Mouse (Mus musculus) liver, embryonic 11.5 days (tissue): ENCODE data around the gene Gpatch8. TPM values are rescaled to one million over a fixed set of nuclear protein-coding genes. Genes with fewer than 3 reads are reported as not detected.
"Not testable (repeated sequence)": the region's sequence is repeated elsewhere in the genome, so short reads cannot be mapped to it uniquely, and the experiment has no call there.

ENCODE experiments used
- ATAC-seq: fragments of 200-750 bp; cut with Nextera tagmentation; replicated peaks from 2 replicates; pipeline ENCODE4 v1.8.0; 2017; ENCODE audit warnings: moderate number of reproducible peaks, mild to moderate bottlenecking, moderate TSS enrichment, moderate library complexity; ENCODE audit not compliant: low FRiP score
- DNase-seq: peaks from one replicate; pipeline ENCODE4 v3.0.0-alpha.2; 2017; ENCODE audit warnings: low spot score
- H3K27ac ChIP-seq: fragments of 300-500 bp; sonication (generic); 2 replicates; pipeline ENCODE4 v1.5.1; 2014; ENCODE audit warnings: mild to moderate bottlenecking, low read depth, low read length, control low read depth
- H3K27me3 ChIP-seq: fragments of 300-500 bp; sonication (generic); replicated peaks from 2 replicates; pipeline ENCODE4 v1.6.1; 2014; ENCODE audit warnings: low read length, mixed read lengths; ENCODE audit not compliant: control insufficient read depth, insufficient read depth
- H3K36me3 ChIP-seq: fragments of 300-500 bp; sonication (generic); 2 replicates; pipeline ENCODE4 v1.6.1; 2014; ENCODE audit warnings: mild to moderate bottlenecking, low read length, moderate library complexity, mixed read lengths; ENCODE audit not compliant: control insufficient read depth, insufficient read depth
- H3K4me1 ChIP-seq: fragments of 300-500 bp; sonication (generic); replicated peaks from 2 replicates; pipeline ENCODE4 v1.6.1; 2014; ENCODE audit warnings: low read length, mixed read lengths; ENCODE audit not compliant: control insufficient read depth, insufficient read depth
- H3K4me2 ChIP-seq: fragments of 300-500 bp; sonication (generic); 2 replicates; pipeline ENCODE4 v1.6.1; 2014; ENCODE audit warnings: mild to moderate bottlenecking, control low read depth, moderate library complexity
- H3K4me3 ChIP-seq: fragments of 300-500 bp; sonication (generic); 2 replicates; pipeline ENCODE4 v1.5.1; 2014; ENCODE audit warnings: low read depth, low read length, control low read depth
- H3K9ac ChIP-seq: fragments of 300-500 bp; sonication (generic); 2 replicates; pipeline ENCODE4 v1.6.1; 2014; ENCODE audit warnings: low read depth, low read length, control low read depth
- H3K9me3 ChIP-seq: fragments of 300-500 bp; sonication (generic); 2 replicates; pipeline ENCODE4 v1.6.1; 2016; ENCODE audit warnings: low read length, inconsistent platforms, mixed read lengths; ENCODE audit not compliant: control insufficient read depth
- WGBS: fragments of 180-500 bp; shearing (Covaris S2); extraction: QIAGEN DNeasy Blood & Tissue Kit; methylation state at CpG from one replicate; pipeline ENCODE4 v1.1.7; 2014; 5-methylcytosine and 5-hydroxymethylcytosine counted together
- polyA plus RNA-seq: library from polyadenylated mRNA; unstranded; fragments of >200 nt; fragmentation: Nextera tagmentation; extraction: Ambion mirVana; gene quantifications from 2 replicates; pipeline ENCODE4 v1.2.1, GENCODE M21; 2014

Gpatch8 gene
- polyA plus RNA-seq, 1 experiment from 2014 or later = 35.4 TPM

- not testable (repeated sequence) for ATAC-seq, H3K4me1 ChIP-seq, H3K36me3 ChIP-seq, H3K27me3 ChIP-seq, H3K9me3 ChIP-seq, H3K4me2 ChIP-seq, H3K27ac ChIP-seq, DNase-seq, H3K4me3 ChIP-seq, H3K9ac ChIP-seq
These were observed 15.9 kb downstream of the Gpatch8 start for GRCm38 (mm10) chr11:102540286-102540685.

- 89% methylated on average over 1 of the region's 1 CpGs for WGBS
- Histone ChIP-seq H3K27ac (no peak overlapping the region), H3K36me3 (no peaks in the 10 kb centered on the region; the same call in 1 of the 2 replicates), H3K27me3 (no peaks in the 10 kb centered on the region), H3K4me1 (peaks cover 9% of the 10 kb centered on the region), H3K4me2 (no peak overlapping the region), H3K9ac (no peak overlapping the region), H3K4me3 (no peak overlapping the region), H3K9me3 (no peaks in the 10 kb centered on the region)
- ATAC-seq (no peak), DNase-seq (no peak)
These were observed 16.5 kb downstream of the Gpatch8 start for GRCm38 (mm10) chr11:102539690-102540089.

- Histone ChIP-seq H3K27me3 (no peaks in the 10 kb centered on the region), H3K9ac (no peak overlapping the region), H3K36me3 (no peaks in the 10 kb centered on the region; the same call in 1 of the 2 replicates), H3K4me1 (peaks cover 6% of the 10 kb centered on the region; the same call in 1 of the 2 replicates), H3K9me3 (no peaks in the 10 kb centered on the region), H3K4me3 (no peak overlapping the region), H3K4me2 (no peak overlapping the region), H3K27ac (no peak overlapping the region)
- ATAC-seq (no peak), DNase-seq (no peak)
- 66% methylated on average over 3 of the region's 3 CpGs for WGBS
These were observed 20.0 kb downstream of the Gpatch8 start for GRCm38 (mm10) chr11:102536210-102536609.

DNA sequence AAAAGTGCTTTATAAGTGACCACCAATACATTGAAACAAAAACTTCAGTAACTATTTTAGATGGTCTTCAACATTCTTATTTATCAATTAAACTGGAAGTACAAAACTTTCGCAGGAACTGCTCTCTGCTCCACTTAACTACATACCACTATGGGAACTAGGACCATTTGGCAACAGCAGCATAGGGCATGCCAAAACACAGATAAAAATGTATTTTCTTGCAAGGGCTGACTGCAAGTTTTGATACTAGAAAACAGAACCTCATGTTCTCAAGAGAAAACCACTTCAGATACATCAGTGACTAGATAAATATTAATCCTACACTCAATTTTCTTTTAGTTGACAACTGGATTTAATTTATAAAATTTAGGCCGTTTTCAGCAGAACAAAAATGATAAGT, 22.1 kb downstream of the Gpatch8 start:
- no peak overlapping the region for H3K4me2 ChIP-seq
- 87% methylated on average over 2 of the region's 2 CpGs for WGBS

GRCm38 (mm10) chr11:102531425-102531824, 24.8 kb downstream of the Gpatch8 start:
- Histone ChIP-seq H3K4me2 (no peak overlapping the region), H3K27ac (no peak overlapping the region), H3K27me3 (no peaks in the 10 kb centered on the region), H3K4me1 (no peaks in the 10 kb centered on the region), H3K9me3 (no peaks in the 10 kb centered on the region), H3K4me3 (no peak overlapping the region), H3K9ac (no peak overlapping the region), H3K36me3 (no peaks in the 10 kb centered on the region)
- 66% methylated on average over 5 of the region's 5 CpGs for WGBS
- DNase-seq (no peak), ATAC-seq (no peak)

More for the DNA sequence above, 22.1 kb downstream of the Gpatch8 start:
- Histone ChIP-seq H3K27me3 (no peaks in the 10 kb centered on the region), H3K9ac (no peak overlapping the region), H3K4me1 (no peaks in the 10 kb centered on the region), H3K9me3 (no peaks in the 10 kb centered on the region), H3K4me3 (no peak overlapping the region), H3K27ac (no peak overlapping the region), H3K36me3 (no peaks in the 10 kb centered on the region; the same call in 1 of the 2 replicates)
- DNase-seq (no peak), ATAC-seq (no peak)

- Histone ChIP-seq H3K4me2 (no peak overlapping the region), H3K4me3 (no peak overlapping the region), H3K27me3 (no peaks in the 10 kb centered on the region), H3K27ac (no peak overlapping the region), H3K9ac (no peak overlapping the region), H3K9me3 (no peaks in the 10 kb centered on the region), H3K4me1 (no peaks in the 10 kb centered on the region), H3K36me3 (peaks cover 3% of the 10 kb centered on the region; the same call in 1 of the 2 replicates)
- 94% methylated on average over 1 of the region's 1 CpGs for WGBS
- DNase-seq (no peak), ATAC-seq (no peak)
These were observed 41.3 kb downstream of the Gpatch8 start for GRCm38 (mm10) chr11:102514793-102515424.

DNA sequence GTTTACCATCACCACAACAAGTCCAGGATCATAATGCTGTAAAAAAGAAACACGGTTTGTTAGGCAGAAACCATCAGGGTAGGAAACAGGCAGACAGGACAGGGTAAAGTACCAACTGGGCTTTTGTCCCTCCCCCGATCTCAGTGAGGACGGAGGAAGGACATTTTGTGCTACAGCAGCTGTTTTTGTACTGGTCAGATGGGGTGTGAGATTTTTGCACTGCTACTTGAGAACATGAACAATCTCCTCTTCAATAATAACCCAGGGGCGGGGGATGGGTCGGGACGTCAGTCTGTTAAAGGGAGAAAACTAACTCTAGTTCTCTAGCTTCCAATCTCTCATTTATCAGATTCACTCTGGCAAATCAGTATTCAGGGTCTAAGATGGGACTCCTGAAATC, 46.0 kb downstream of the Gpatch8 start:
- peaks cover 3% of the 10 kb centered on the region; the same call in 1 of the 2 replicates for H3K36me3 ChIP-seq
- DNase-seq (no peak), ATAC-seq (no peak)
- H3K9ac ChIP-seq = no peak overlapping the region
- 83% methylated on average over 6 of the region's 6 CpGs for WGBS
- no peaks in the 10 kb centered on the region for H3K4me1 ChIP-seq
- H3K4me2 ChIP-seq = no peak overlapping the region
- no peak overlapping the region for H3K27ac ChIP-seq
- no peaks in the 10 kb centered on the region for H3K9me3 ChIP-seq
- no peaks in the 10 kb centered on the region for H3K27me3 ChIP-seq
- no peak overlapping the region for H3K4me3 ChIP-seq

- WGBS = 67% methylated on average over 2 of the region's 2 CpGs
- Histone ChIP-seq H3K4me1 (peaks cover 6% of the 10 kb centered on the region; the same call in 1 of the 2 replicates), H3K36me3 (peaks cover 5% of the 10 kb centered on the region; the same call in 1 of the 2 replicates), H3K9ac (no peak overlapping the region), H3K4me2 (no peak overlapping the region), H3K4me3 (no peak overlapping the region), H3K27ac (no peak overlapping the region), H3K9me3 (no peaks in the 10 kb centered on the region), H3K27me3 (no peaks in the 10 kb centered on the region)
- DNase-seq = no peak
- no peak for ATAC-seq
These were observed 59.5 kb downstream of the Gpatch8 start for GRCm38 (mm10) chr11:102496732-102497131.

- Histone ChIP-seq H3K4me2 (no peak overlapping the region), H3K27ac (no peak overlapping the region), H3K9me3 (no peaks in the 10 kb centered on the region), H3K9ac (no peak overlapping the region), H3K4me1 (peaks cover 6% of the 10 kb centered on the region; the same call in 1 of the 2 replicates), H3K4me3 (no peak overlapping the region), H3K27me3 (no peaks in the 10 kb centered on the region), H3K36me3 (peaks cover 5% of the 10 kb centered on the region; the same call in 1 of the 2 replicates)
- WGBS = 91% methylated on average over 2 of the region's 2 CpGs
- ATAC-seq (no peak), DNase-seq (no peak)
These were observed 60.0 kb downstream of the Gpatch8 start for GRCm38 (mm10) chr11:102496206-102496605.
